Mouse (Mus musculus): ENCODE measurements at regions not wholly inside any gene's neighbourhood (a gene's known extent, or its start where the extent isn't known, plus 50 kb on each side); places are given as distances from the start of the nearest gene placed in this dataset.

DNA sequence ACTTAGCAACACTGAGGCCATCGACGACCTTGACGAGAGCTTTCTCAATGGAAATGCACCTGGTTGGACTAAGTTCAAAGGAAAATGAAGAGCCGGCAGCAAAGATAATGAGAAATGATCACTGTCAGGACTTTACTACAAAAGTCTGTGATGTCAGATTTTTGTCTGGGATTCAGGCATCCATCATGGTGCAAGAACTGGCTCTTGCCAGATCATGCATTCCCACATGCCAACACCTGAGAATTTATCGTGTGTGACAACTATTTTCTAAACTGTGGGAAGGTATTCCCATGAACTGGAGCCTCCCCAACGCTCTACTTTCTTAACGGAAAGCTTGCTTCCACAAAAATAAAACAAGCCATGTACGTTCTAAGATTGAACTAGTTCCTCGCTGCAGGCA, 58.1 kb downstream of the Irx6 start:
- no peak for DNase-seq (ENCODE audit: low read depth in 1 of 2, low spot score in 2 of 2)
- Histone ChIP-seq H3K27me3 (ENCODE audit: control insufficient read depth, insufficient read depth, low read length) (no peaks in the 10 kb centered on the region), H3K4me3 (ENCODE audit: extremely low read depth, insufficient read depth, insufficient read length) (no peak overlapping the region), H3K4me1 (ENCODE audit: control insufficient read depth, insufficient read depth, insufficient read length) (no peaks in the 10 kb centered on the region), H3K27ac (ENCODE audit: insufficient read depth, low read length) (no peak overlapping the region), H3K36me3 (ENCODE audit: control insufficient read depth, insufficient read depth, low read length) (no peaks in the 10 kb centered on the region)
- WGBS: 87% methylated on average over 9 of the region's 9 CpGs
- TF ChIP-seq POLR2A (IDR thresholded peaks at IDR 0.05; ENCODE audit: low read depth, low read length): no peak
- TF ChIP-seq CTCF (IDR thresholded peaks at IDR 0.05; ENCODE audit: extremely low read depth, insufficient read depth, insufficient read length, insufficient replicate concordance): no peak

DNA sequence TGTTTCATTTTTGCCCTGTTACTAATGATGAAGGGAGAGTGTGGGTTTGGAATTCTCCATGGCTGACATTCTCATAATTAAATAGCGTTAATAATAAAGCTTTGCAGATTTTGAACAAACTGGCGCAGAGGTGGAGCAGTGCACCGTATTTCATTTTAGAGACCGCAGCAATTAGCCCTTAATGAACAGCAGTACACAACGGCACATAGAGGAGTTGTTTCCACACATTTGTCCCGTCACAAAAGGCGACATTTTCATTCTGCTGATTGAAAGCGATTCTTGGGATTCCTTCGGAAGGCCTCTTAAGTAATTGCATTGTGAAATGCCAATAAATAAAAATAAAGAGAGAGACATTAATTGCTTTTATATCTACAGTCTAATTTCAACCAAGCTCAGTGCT, 61.6 kb downstream of the Irx6 start:
- Histone ChIP-seq H3K27ac (ENCODE audit: insufficient read depth, low read length) (no peak overlapping the region), H3K4me1 (ENCODE audit: control insufficient read depth, insufficient read depth, insufficient read length) (no peaks in the 10 kb centered on the region), H3K4me3 (ENCODE audit: extremely low read depth, insufficient read depth, insufficient read length) (no peak overlapping the region), H3K27me3 (ENCODE audit: control insufficient read depth, insufficient read depth, low read length) (no peaks in the 10 kb centered on the region), H3K36me3 (ENCODE audit: control insufficient read depth, insufficient read depth, low read length) (no peaks in the 10 kb centered on the region)
- TF ChIP-seq POLR2A (IDR thresholded peaks at IDR 0.05; ENCODE audit: low read depth, low read length) (no peak), CTCF (IDR thresholded peaks at IDR 0.05; ENCODE audit: extremely low read depth, insufficient read depth, insufficient read length, insufficient replicate concordance) (no peak)
- no peak for DNase-seq (ENCODE audit: low read depth in 1 of 2, low spot score in 2 of 2)
- WGBS: 86% methylated on average over 9 of the region's 9 CpGs

DNA sequence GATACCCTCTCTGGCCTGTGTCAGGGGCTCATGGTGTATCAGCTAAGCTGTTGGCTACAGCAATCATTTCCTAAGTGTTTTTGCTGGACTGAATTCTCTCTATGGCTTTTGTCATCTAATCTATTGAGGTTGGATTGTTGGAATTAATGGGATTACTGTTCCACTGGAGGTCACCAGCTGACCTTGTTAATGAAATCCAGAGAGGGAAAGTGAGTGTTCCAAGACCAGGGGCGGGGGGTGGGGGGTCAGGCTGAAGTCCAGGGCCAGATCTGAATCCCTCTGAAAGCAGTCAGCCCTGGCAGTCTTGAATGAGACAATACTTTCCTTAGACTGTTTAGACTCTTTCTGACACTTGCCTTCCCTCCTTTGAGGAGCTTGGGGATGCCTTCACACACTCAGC, 64.0 kb downstream of the Irx6 start:
- Histone ChIP-seq H3K27ac (ENCODE audit: insufficient read depth, low read length) (no peak overlapping the region), H3K27me3 (ENCODE audit: control insufficient read depth, insufficient read depth, low read length) (no peaks in the 10 kb centered on the region), H3K4me3 (ENCODE audit: extremely low read depth, insufficient read depth, insufficient read length) (no peak overlapping the region), H3K4me1 (ENCODE audit: control insufficient read depth, insufficient read depth, insufficient read length) (no peaks in the 10 kb centered on the region), H3K36me3 (ENCODE audit: control insufficient read depth, insufficient read depth, low read length) (no peaks in the 10 kb centered on the region)
- WGBS: 50% methylated on average over 1 of the region's 1 CpGs
- no peak for TF ChIP-seq CTCF (IDR thresholded peaks at IDR 0.05; ENCODE audit: extremely low read depth, insufficient read depth, insufficient read length, insufficient replicate concordance)
- TF ChIP-seq POLR2A (IDR thresholded peaks at IDR 0.05; ENCODE audit: low read depth, low read length): no peak
- DNase-seq (ENCODE audit: low read depth in 1 of 2, low spot score in 2 of 2): no peak

DNA sequence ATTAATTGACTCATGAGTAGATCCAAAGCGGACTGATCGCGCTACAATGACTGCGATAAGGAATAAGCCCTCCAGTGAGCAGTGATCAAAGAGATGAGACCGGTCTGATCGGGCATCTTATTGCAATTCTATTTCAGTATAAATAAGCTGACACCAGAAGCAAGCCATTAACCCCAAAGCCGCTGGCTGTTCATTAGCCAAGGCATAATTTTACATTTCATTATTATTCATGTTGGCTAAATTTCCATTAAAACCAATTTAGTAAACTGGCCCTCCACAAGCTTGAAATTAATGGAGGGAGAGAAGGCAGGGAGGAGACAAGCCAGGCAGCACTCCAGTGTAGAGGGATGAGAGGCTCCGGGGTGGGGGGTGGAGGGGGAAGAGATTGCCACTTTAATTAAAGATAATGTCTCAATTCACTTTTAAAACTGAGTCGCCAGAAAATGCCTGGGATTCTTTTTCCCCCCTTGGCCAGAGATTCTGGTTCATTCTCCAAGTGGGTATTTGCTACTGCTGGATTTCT, 66.3 kb downstream of the Irx6 start:
- no peak for DNase-seq (ENCODE audit: low read depth in 1 of 2, low spot score in 2 of 2)
- H3K27me3 ChIP-seq (ENCODE audit: control insufficient read depth, insufficient read depth, low read length): no peaks in the 10 kb centered on the region
- no peak overlapping the region for H3K4me3 ChIP-seq (ENCODE audit: extremely low read depth, insufficient read depth, insufficient read length)
- 93% methylated on average over 9 of the region's 9 CpGs for WGBS
- TF ChIP-seq POLR2A (IDR thresholded peaks at IDR 0.05; ENCODE audit: low read depth, low read length) (no peak), CTCF (IDR thresholded peaks at IDR 0.05; ENCODE audit: extremely low read depth, insufficient read depth, insufficient read length, insufficient replicate concordance) (no peak)
- H3K36me3 ChIP-seq (ENCODE audit: control insufficient read depth, insufficient read depth, low read length): no peaks in the 10 kb centered on the region
- no peaks in the 10 kb centered on the region for H3K4me1 ChIP-seq (ENCODE audit: control insufficient read depth, insufficient read depth, insufficient read length)
- H3K27ac ChIP-seq (ENCODE audit: insufficient read depth, low read length): no peak overlapping the region

DNA sequence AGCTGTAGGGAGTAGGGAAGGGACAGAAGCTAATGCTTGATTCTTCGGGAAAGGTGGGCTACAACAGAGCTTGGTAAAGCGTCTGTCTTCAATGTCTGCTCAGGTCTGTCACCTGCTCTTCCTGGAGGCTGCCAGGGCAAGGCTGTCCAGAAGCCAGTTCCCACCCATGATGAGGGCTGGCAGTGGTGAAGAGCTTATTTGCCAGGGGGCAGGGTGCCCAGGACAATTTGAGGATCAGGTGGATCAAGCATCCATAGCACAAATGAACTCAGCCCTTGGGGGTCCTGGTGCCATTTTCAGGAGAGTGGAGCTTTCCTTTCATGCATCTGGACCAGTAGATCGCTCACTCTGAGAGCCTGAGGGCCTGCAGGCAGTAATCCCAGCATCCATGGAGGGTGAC, 67.7 kb downstream of the Irx6 start:
- no peaks in the 10 kb centered on the region for H3K4me1 ChIP-seq (ENCODE audit: control insufficient read depth, insufficient read depth, insufficient read length)
- no peaks in the 10 kb centered on the region for H3K27me3 ChIP-seq (ENCODE audit: control insufficient read depth, insufficient read depth, low read length)
- no peak for TF ChIP-seq CTCF (IDR thresholded peaks at IDR 0.05; ENCODE audit: extremely low read depth, insufficient read depth, insufficient read length, insufficient replicate concordance)
- TF ChIP-seq POLR2A (IDR thresholded peaks at IDR 0.05; ENCODE audit: low read depth, low read length): no peak
- H3K36me3 ChIP-seq (ENCODE audit: control insufficient read depth, insufficient read depth, low read length): no peaks in the 10 kb centered on the region
- H3K27ac ChIP-seq (ENCODE audit: insufficient read depth, low read length): no peak overlapping the region
- no peak for DNase-seq (ENCODE audit: low read depth in 1 of 2, low spot score in 2 of 2)
- H3K4me3 ChIP-seq (ENCODE audit: extremely low read depth, insufficient read depth, insufficient read length): no peak overlapping the region
- 79% methylated on average over 3 of the region's 3 CpGs for WGBS

DNA sequence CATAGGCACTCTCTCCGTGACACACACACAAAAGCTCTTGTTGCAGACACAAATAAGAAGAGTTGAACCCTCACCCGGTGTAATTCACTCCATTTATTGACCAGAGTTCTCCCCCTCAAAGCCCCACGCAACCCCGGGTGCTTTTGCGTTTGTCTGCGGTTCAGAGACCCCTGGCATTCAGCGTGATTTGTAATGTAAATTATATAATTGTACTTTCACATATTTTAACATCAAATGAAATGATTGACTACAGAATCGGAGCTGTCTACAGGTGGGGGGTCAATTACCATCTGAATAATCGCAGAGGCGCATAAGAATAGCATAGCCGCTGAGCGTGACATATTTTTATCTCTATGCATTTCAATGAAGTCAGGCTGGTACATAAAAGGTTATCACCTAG, 69.0 kb downstream of the Irx6 start:
- no peaks in the 10 kb centered on the region for H3K4me1 ChIP-seq (ENCODE audit: control insufficient read depth, insufficient read depth, insufficient read length)
- 77% methylated on average over 12 of the region's 12 CpGs for WGBS
- H3K27ac ChIP-seq (ENCODE audit: insufficient read depth, low read length): no peak overlapping the region
- H3K4me3 ChIP-seq (ENCODE audit: extremely low read depth, insufficient read depth, insufficient read length): no peak overlapping the region
- no peaks in the 10 kb centered on the region for H3K36me3 ChIP-seq (ENCODE audit: control insufficient read depth, insufficient read depth, low read length)
- no peak for TF ChIP-seq POLR2A (IDR thresholded peaks at IDR 0.05; ENCODE audit: low read depth, low read length)
- TF ChIP-seq CTCF (IDR thresholded peaks at IDR 0.05; ENCODE audit: extremely low read depth, insufficient read depth, insufficient read length, insufficient replicate concordance): no peak
- no peak for DNase-seq (ENCODE audit: low read depth in 1 of 2, low spot score in 2 of 2)
- no peaks in the 10 kb centered on the region for H3K27me3 ChIP-seq (ENCODE audit: control insufficient read depth, insufficient read depth, low read length)

DNA sequence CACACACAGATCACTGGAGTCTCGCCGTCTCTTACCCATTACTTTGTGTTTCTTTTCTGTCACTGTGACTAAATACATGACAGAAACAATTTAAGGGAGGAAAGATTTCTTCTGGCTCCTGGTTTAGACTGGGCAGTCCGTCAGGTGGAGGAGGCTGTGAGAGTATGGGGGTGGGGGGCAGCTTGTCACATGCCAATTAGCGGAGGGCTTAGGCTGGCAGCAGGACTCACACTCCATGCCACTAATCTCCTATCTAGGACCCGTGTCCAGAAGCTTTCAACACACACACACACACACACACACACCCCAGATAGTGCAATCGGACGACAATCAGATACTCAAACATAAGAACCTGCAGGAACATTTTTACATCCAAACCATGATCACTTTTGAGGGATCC, 73.0 kb downstream of the Irx6 start:
- DNase-seq (ENCODE audit: low read depth in 1 of 2, low spot score in 2 of 2): no peak
- H3K4me1 ChIP-seq (ENCODE audit: control insufficient read depth, insufficient read depth, insufficient read length): no peaks in the 10 kb centered on the region
- no peaks in the 10 kb centered on the region for H3K27me3 ChIP-seq (ENCODE audit: control insufficient read depth, insufficient read depth, low read length)
- WGBS: 81% methylated on average over 7 of the region's 7 CpGs
- TF ChIP-seq POLR2A (IDR thresholded peaks at IDR 0.05; ENCODE audit: low read depth, low read length): no peak
- no peak for TF ChIP-seq CTCF (IDR thresholded peaks at IDR 0.05; ENCODE audit: extremely low read depth, insufficient read depth, insufficient read length, insufficient replicate concordance)
- no peaks in the 10 kb centered on the region for H3K36me3 ChIP-seq (ENCODE audit: control insufficient read depth, insufficient read depth, low read length)
- no peak overlapping the region for H3K27ac ChIP-seq (ENCODE audit: insufficient read depth, low read length)
- no peak overlapping the region for H3K4me3 ChIP-seq (ENCODE audit: extremely low read depth, insufficient read depth, insufficient read length)
